Mouse (Mus musculus) hindbrain, postnatal 0 days (tissue): Measurements from ENCODE around the gene Ppt2. TPM values are rescaled to one million over a fixed set of nuclear protein-coding genes. Genes with fewer than 3 reads are reported as not detected.

Experiments used
- ATAC-seq: fragments of 200-750 bp; cut with Nextera tagmentation; 2 replicates; pipeline ENCODE4 v1.8.0; 2017; ENCODE audit warnings: mild to moderate bottlenecking, moderate TSS enrichment, moderate library complexity
- DNase-seq: peaks from one replicate; pipeline ENCODE4 v3.0.0-alpha.2; 2015; ENCODE audit warnings: low spot score
- H3K27ac ChIP-seq: fragments of 300-500 bp; sonication (generic); 2 replicates; pipeline ENCODE4 v1.5.1; 2014; ENCODE audit warnings: mild to moderate bottlenecking
- H3K27me3 ChIP-seq: fragments of 300-500 bp; sonication (generic); 2 replicates; pipeline ENCODE4 v1.6.1; 2014; ENCODE audit warnings: low read length, mixed read lengths; ENCODE audit not compliant: insufficient read depth
- H3K36me3 ChIP-seq: fragments of 300-500 bp; sonication (generic); 2 replicates; pipeline ENCODE4 v1.6.1; 2014; ENCODE audit warnings: low read length, mixed read lengths; ENCODE audit not compliant: insufficient read depth
- H3K4me1 ChIP-seq: fragments of 300-500 bp; sonication (generic); 2 replicates; pipeline ENCODE4 v1.6.1; 2014; ENCODE audit warnings: antibody characterized with exemption, low read length, mixed read lengths; ENCODE audit not compliant: insufficient read depth
- H3K4me2 ChIP-seq: fragments of 300-500 bp; sonication (generic); 2 replicates; pipeline ENCODE4 v1.6.1; 2014; ENCODE audit warnings: low read depth, mild to moderate bottlenecking, low read length, moderate library complexity, mixed read lengths
- H3K4me3 ChIP-seq: fragments of 300-500 bp; sonication (generic); 2 replicates; pipeline ENCODE4 v1.5.1; 2014; ENCODE audit warnings: low read length
- H3K9ac ChIP-seq: fragments of 300-500 bp; sonication (generic); replicated peaks from 2 replicates; pipeline ENCODE4 v1.6.1; 2014; ENCODE audit warnings: mild to moderate bottlenecking, low read length, moderate library complexity, mixed read lengths
- H3K9me3 ChIP-seq: fragments of 300-500 bp; sonication (generic); 2 replicates; pipeline ENCODE4 v1.6.1; 2016; ENCODE audit warnings: low read length, mixed read lengths
- CTCF ChIP-seq: IDR thresholded peaks from 2 replicates; pipeline ENCODE4 v1.5.1; 2016; ENCODE audit warnings: antibody characterized with exemption, control low read depth, low read depth
- WGBS: fragments of 180-500 bp; shearing (Covaris S2); extraction: QIAGEN DNeasy Blood & Tissue Kit; methylation state at CpG from one replicate; pipeline ENCODE4 v1.1.7; 2014; 5-methylcytosine and 5-hydroxymethylcytosine counted together
- polyA plus RNA-seq: library from polyadenylated mRNA; unstranded; fragments of >200 nt; fragmentation: Nextera tagmentation; extraction: Ambion mirVana; gene quantifications from 2 replicates; pipeline ENCODE4 v1.2.1, GENCODE M21; 2015
- total RNA-seq: library from RNA; depleted of rRNA; stranded (reverse); fragments of >200 nt; gene quantifications from 2 replicates; pipeline ENCODE4 v1.2.3, GENCODE M21; 2014

Gene Ppt2
- total and polyA plus RNA-seq, 2 experiments from 2014 or later = 20.0 to 33.6 TPM

GRCm38 (mm10) chr17:34631647-34632046 lies 3.3 kb upstream of the Ppt2 start:
- Histone ChIP-seq H3K4me2 (peak overlapping the region; percentile 98), H3K4me3 (peak overlapping the region; percentile 55), H3K36me3 (no peaks in the 10 kb centered on the region), H3K4me1 (peaks cover 39% of the 10 kb centered on the region), H3K27ac (peak overlapping the region; percentile 11; the same call in 1 of the 2 replicates), H3K27me3 (no peaks in the 10 kb centered on the region), H3K9ac (peak overlapping the region; percentile 44), H3K9me3 (no peaks in the 10 kb centered on the region)
- 8% methylated on average over 12 of the region's 12 CpGs for WGBS
- DNase-seq = no peak
- ATAC-seq = no peak
- no peak for TF ChIP-seq CTCF

GRCm38 (mm10) chr17:34630761-34631301 lies 2.5 kb upstream of the Ppt2 start:
- H3K4me3 ChIP-seq = peak overlapping the region; percentile 55
- no peak for TF ChIP-seq CTCF
- no peaks in the 10 kb centered on the region for H3K9me3 ChIP-seq
- no peaks in the 10 kb centered on the region for H3K27me3 ChIP-seq
- H3K9ac ChIP-seq = peak overlapping the region; percentile 46
- peak overlapping the region; percentile 8; the same call in 1 of the 2 replicates for H3K27ac ChIP-seq
- ATAC-seq = no peak
- no peak for DNase-seq
- peaks cover 44% of the 10 kb centered on the region for H3K4me1 ChIP-seq
- H3K4me2 ChIP-seq = peak overlapping the region; percentile 98
- 3% methylated on average over 44 of the region's 48 CpGs for WGBS
- H3K36me3 ChIP-seq = no peaks in the 10 kb centered on the region

GRCm38 (mm10) chr17:34629796-34630603 lies 1.7 kb upstream of the Ppt2 start:
- WGBS = 17% methylated on average over 12 of the region's 12 CpGs
- ATAC-seq (no peak), DNase-seq (no peak)
- peaks cover 44% of the 10 kb centered on the region for H3K4me1 ChIP-seq
- no peaks in the 10 kb centered on the region for H3K9me3 ChIP-seq
- H3K9ac ChIP-seq = peak overlapping the region; percentile 46; the same call in 1 of the 2 replicates
- H3K4me3 ChIP-seq = peak overlapping the region; percentile 55
- peak overlapping the region; percentile 20; the same call in 1 of the 2 replicates for H3K27ac ChIP-seq
- H3K27me3 ChIP-seq = no peaks in the 10 kb centered on the region
- H3K4me2 ChIP-seq = peak overlapping the region; percentile 98
- no peak for TF ChIP-seq CTCF
- no peaks in the 10 kb centered on the region for H3K36me3 ChIP-seq

- whole genome bisulfite sequencing = 0% methylated on average over 16 of the region's 16 CpGs
These were observed 976 bp upstream of the Ppt2 start, which contains the start of gene Prrt1 for GRCm38 (mm10) chr17:34629221-34629751. Gene Prrt1 (plus strand): TSS chr17:34629533.

GRCm38 (mm10) chr17:34628644-34628967 lies 296 bp upstream of the Ppt2 start:
- Histone ChIP-seq H3K27me3 (no peaks in the 10 kb centered on the region), H3K4me2 (peak overlapping the region; percentile 98), H3K4me1 (peaks cover 44% of the 10 kb centered on the region), H3K36me3 (no peaks in the 10 kb centered on the region), H3K9ac (peak overlapping the region; percentile 59; the same call in 1 of the 2 replicates), H3K4me3 (peak overlapping the region; percentile 55), H3K27ac (peak overlapping the region; percentile 95), H3K9me3 (no peaks in the 10 kb centered on the region)
- WGBS = 22% methylated on average over 5 of the region's 5 CpGs
- no peak for ATAC-seq
- TF ChIP-seq CTCF = no peak
- no peak for DNase-seq

More at GRCm38 (mm10) chr17:34629221-34629751, 976 bp upstream of the Ppt2 start, which contains the start of gene Prrt1:
- peak; percentile 77 for DNase-seq
- H3K27ac ChIP-seq = peak within 1 kb of the TSS; percentile 95
- H3K4me1 ChIP-seq = peaks cover 44% of the 10 kb centered on the region
- no peaks in the 10 kb centered on the region for H3K36me3 ChIP-seq
- no peak for ATAC-seq
- TF ChIP-seq CTCF = no peak
- H3K4me3 ChIP-seq = peak within 1 kb of the TSS; percentile 55
- H3K27me3 ChIP-seq = no peaks in the 10 kb centered on the region
- H3K9ac ChIP-seq = peak within 1 kb of the TSS; percentile 59
- peak within 1 kb of the TSS; percentile 98 for H3K4me2 ChIP-seq
- no peaks in the 10 kb centered on the region for H3K9me3 ChIP-seq

- WGBS = under 1% methylated on average over 43 of the region's 45 CpGs
- Histone ChIP-seq H3K4me3 (peak overlapping the region; percentile 55), H3K4me2 (peak overlapping the region; percentile 98), H3K27me3 (no peaks in the 10 kb centered on the region), H3K4me1 (peaks cover 44% of the 10 kb centered on the region), H3K36me3 (peaks cover 6% of the 10 kb centered on the region; the same call in 1 of the 2 replicates), H3K27ac (peak overlapping the region; percentile 95), H3K9ac (peak overlapping the region; percentile 59), H3K9me3 (no peaks in the 10 kb centered on the region)
- DNase-seq (peak; percentile 95), ATAC-seq (peak; percentile 88)
- 0 out of 2 replicates have a peak, but pooled peaks have one; percentile 3 for TF ChIP-seq CTCF
These were observed 992 bp downstream of the Ppt2 start for GRCm38 (mm10) chr17:34627093-34627942.
